Mouse (Mus musculus) frontal cortex, postnatal 14 days (tissue): ENCODE data around the gene Capns2.

Experiments used
- DNase-seq, 2 experiments: peaks; one replicate each; pipeline ENCODE4 v3.0.0; 2022; ENCODE audit warnings: low spot score in 2 of 2

Capns2 gene

DNA sequence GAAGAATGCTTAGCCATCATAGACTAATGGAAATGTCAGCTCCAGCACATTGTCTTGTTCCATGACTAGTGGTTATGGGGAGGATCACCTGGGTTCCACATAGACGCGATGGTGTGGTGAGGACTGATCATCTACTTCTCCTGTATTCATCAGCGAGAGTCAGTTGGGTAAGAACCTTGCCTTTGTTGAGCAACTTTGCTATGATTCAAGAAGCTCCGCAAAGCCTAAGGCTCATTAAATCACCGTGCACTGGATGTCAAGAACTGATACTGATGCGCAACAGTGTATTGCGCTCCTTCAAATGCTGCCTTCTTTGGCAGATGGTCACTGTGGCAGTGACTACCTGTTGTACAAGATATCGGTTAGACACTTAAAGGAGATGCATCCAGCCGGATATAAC lies 5.3 kb downstream of the Capns2 start:
- no peak for DNase-seq

DNA sequence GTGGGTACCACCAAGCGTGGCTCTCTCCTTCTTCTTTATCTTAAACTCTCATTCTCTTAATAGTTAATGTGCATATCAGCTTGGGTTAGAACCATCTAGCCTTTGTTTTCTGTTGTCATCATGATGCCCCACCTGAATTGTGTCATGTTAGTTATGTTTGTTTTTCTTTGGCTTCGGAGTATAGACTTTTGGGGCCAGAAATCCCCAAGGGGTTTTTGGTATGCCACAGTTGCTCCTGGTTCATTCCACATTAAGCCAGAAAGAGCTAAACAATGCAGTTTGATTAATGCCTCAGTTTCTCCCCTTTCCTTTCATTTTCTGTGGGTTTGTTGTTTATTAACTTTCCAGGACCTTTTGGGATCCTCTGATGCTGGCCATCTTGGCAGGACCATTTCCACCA lies 7.2 kb downstream of the Capns2 start:
- DNase-seq, result no peak

DNA sequence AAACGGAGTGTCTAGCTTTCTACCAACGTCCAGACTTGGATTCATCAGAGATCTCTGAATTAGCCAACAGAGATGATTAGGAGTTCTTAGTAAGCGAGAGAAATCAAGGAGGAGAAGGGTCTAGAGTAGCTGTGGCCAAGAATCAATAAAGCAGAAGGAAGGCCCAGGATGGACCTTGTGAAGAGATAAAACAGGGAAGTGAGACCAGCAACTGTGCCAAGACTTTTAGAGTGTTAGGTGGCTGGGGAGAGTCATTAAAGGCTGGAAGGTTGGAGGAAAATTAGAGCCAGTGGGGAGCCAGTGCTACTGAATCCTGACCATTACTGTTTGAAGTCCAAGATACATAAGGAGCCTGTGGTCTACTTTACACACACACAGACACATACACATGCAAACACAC lies 10.3 kb downstream of the Capns2 start:
- no peak for DNase-seq

DNA sequence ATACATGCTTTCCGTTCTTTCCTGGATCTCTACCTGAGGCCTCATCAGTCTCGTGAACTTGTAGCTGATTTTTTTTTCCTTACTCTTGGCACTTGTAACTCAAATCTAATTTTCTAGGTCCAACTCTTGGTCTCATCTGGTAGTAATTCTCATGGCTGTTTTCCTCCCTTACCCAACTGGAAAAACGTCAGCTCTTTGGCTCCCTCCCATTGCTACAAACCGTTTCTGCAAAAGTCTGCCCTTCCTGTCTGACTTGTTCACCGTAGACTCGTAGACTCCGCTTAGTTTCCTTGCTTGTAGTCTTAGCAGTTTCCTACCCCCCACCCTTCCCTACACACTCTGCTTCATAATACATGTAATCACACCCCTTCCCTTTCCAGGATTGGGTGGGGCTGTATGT lies 12.2 kb downstream of the Capns2 start:
- no peak for DNase-seq

DNA sequence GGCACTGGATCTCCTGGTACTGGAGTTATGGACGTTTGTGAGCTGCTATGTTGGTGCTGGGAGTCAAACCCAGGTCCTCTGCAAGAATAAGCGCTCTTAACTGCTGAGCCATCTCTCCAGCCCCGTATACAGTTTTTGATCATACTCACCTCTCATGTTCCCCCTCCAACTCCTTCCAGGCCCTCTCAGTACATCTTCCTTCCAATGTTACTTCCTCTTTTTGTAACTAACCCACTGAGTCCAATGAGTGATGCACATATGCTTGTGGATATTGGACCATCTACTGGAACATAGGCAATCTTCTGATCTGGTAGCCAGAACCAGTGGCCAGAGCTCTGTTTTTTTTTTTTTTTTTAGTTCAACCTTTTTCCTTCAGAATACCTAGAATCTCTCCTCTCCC lies 14.9 kb downstream of the Capns2 start:
- DNase-seq, result no peak

DNA sequence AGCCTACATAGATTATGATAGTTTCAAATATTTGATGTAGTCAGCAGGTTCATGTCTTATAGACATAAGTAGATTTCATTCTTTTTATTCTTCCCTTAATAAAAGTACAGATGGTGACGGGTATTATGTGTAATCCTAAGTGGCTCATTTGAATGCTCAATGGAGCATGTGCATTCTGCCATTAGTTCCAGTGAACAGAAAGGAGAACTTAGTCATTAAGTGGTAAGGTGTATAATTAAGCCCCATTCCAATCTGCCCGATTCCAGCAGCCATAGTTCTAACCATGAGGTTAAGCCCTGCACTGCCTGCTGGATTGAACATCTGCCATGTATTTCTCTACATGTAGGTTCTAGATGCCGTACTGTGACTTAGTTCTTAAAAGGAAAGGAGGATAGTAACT lies 20.6 kb downstream of the Capns2 start:
- no peak for DNase-seq

DNA sequence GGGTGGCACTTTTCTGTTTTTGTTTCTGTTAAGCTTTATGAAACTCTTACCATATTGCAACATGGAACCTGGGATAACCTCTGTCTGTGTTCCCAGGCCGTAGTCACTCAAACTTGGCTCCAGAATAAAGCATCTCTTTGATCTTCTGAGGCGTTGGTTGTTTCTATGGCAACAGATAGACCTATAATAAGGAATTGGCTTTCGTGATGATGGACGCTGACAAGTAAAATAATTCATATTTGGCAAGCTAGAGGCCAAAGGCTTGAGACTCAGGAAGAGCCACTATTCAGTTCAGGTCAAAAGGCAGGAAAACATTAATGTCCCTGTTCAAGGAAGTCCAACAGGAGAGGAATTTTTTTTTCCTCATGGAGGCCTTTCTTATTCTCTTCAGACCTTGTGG lies 27.8 kb downstream of the Capns2 start:
- no peak for DNase-seq

DNA sequence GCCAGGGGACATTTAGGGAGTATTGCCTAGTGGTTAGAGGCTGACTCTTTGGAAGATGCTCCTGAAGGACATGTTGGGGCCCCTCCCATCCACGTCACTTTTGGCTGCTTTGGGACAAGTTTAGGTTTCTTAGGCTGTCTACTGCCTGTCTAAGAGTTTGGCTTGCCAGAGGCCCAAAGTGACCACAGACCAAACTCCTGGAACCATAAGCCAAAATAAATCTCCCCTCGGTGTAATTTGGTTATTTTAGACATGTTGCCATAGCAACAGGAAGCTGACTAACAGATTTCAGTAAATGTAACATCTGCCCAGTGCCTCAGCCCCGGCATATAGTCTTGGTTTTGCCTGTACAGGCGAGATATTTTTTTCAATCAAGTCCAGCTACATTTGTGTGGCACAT lies 36.8 kb downstream of the Capns2 start:
- no peak for DNase-seq

DNA sequence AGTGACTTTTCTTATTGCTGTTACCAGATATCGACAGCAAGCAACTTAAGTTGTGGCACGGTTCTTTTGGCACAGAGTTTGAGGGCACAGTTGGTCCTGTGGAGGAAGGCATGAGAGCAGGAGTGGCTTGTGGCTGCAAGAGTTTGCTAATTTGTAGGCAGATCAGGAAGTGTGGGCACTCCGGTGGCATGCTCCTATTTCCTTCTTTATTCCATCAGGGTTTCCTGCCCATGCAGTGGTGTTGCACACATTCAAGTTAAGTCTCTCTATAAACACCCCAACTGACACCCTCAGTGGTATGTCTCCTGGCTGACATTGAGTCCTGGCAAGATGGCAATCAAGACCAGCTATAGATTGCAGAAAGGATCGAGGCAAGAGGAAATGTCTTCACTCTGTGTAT lies 47.9 kb downstream of the Capns2 start:
- no peak for DNase-seq

DNA sequence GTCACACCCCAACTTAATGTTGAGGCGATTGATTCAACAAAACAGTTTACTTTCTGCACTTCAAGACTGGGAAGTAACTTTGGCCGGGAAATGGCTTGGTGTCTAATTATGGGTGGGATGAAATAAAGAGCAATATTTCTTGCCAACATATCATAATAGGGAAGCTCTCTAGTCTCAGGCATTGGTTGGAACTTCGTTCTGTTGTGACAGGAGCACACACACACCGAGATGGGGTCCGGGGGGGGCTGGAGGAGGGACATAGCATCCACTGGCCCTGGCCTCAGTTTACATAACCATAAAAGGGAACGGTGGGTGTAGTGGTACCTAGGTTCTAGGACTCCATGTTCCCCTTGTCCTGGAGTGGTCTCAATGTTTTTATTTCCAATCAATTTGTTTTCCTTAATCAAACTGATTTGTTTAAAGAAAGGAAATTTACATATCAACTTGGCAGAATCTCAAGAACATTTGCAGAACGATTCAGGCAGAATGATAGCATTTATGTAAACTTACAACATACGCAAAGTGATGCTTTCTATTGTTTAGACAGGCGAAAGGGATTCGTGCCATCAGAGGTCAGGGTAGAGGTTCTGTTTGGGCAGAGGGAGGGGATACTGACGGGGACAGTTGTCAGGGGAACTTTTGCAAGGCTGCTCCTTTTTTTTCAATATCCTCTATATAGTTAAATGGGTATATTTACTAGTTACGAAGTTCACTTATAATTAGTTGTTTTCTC lies 49.6 kb downstream of the Capns2 start:
- no peak for DNase-seq
